Mouse (Mus musculus): ENCODE results near the gene Tmem29. TPM values are rescaled to one million over a fixed set of nuclear protein-coding genes. Genes with fewer than 3 reads are reported as not detected.
A peak's percentile ranks its signal among the peaks of the same experiment; 100 is the strongest.

Tmem29 gene
- polyA plus RNA-seq, 1 experiment from 2014 or later = 33.9 TPM

DNA sequence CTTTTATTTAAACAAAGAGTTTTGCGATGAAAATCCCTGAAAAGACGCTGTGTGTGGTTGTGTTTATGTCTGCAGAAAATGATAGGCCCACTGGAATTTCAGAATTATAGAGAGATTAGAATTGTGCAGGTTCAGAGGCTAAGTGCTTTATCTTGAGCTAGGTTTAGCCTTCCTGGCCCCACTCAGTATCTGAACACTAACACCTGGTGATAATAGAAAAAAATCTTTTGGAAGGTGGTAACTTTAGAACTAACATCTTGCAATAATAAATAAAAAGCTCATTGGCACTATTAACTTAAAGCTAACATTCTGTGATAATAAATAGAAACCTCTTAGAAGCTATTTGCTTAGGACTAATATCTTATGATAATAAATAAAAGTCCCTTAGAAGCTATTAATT, 1.2 kb upstream of the Tmem29 start:
- H3K36me3 ChIP-seq (ENCODE audit: control insufficient read depth, insufficient read depth, low read length) = no peaks in the 10 kb centered on the region
- H3K9me3 ChIP-seq (ENCODE audit: control insufficient read depth, low read length) = no peaks in the 10 kb centered on the region
- no peak overlapping the region for H3K27ac ChIP-seq (ENCODE audit: low read depth)
- H3K9ac ChIP-seq (ENCODE audit: low read length) = no peak overlapping the region
- 56% methylated on average over 2 of the region's 2 CpGs for WGBS
- H3K4me2 ChIP-seq (ENCODE audit: low read length) = no peak overlapping the region
- H3K27me3 ChIP-seq (replicated peaks; ENCODE audit: control insufficient read depth, insufficient read depth, low read length) = no peaks in the 10 kb centered on the region
- H3K4me3 ChIP-seq (ENCODE audit: low read depth, low read length) = no peak overlapping the region
- H3K4me1 ChIP-seq (replicated peaks; ENCODE audit: control insufficient read depth, insufficient read depth, low read length) = no peaks in the 10 kb centered on the region
- DNase-seq (ENCODE audit: low spot score) (no peak), ATAC-seq (replicated peaks; ENCODE audit: low FRiP score, low TSS enrichment, low read depth) (no peak)

DNA sequence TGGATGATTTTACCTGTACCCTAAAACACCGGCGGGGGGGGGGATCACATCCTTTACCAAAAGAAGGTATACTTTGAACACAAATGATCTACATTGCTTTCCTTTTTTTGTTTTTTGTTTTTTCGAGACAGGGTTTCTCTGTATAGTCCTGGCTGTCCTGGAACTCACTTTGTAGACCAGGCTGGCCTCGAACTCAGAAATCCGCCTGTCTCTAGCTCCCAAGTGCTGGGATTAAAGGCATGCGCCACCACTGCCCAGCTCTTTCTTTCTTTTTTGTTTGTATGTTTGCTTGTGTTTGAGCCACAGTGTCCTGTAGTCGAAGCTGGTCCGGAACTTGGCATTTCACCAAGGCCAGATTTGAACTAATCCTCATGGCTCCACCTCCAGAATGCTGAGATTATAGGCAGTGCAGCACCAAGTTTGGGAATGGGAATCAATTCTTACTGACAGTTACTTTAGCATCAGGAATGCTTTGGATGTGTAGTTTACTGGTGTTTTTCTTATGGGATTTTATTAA, 515 bp upstream of the Tmem29 start:
- Histone ChIP-seq H3K9me3 (ENCODE audit: control insufficient read depth, low read length) (no peaks in the 10 kb centered on the region), H3K9ac (ENCODE audit: low read length) (peak overlapping the region; percentile 44), H3K36me3 (ENCODE audit: control insufficient read depth, insufficient read depth, low read length) (no peaks in the 10 kb centered on the region), H3K27me3 (replicated peaks; ENCODE audit: control insufficient read depth, insufficient read depth, low read length) (no peaks in the 10 kb centered on the region), H3K27ac (ENCODE audit: low read depth) (peak overlapping the region; percentile 71; the same call in 1 of the 2 replicates), H3K4me1 (replicated peaks; ENCODE audit: control insufficient read depth, insufficient read depth, low read length) (no peaks in the 10 kb centered on the region), H3K4me2 (ENCODE audit: low read length) (peak overlapping the region; percentile 45), H3K4me3 (ENCODE audit: low read depth, low read length) (peak overlapping the region; percentile 48)
- DNase-seq (ENCODE audit: low spot score) = no peak
- ATAC-seq (replicated peaks; ENCODE audit: low FRiP score, low TSS enrichment, low read depth) = no peak
- 49% methylated on average over 8 of the region's 8 CpGs for WGBS

DNA sequence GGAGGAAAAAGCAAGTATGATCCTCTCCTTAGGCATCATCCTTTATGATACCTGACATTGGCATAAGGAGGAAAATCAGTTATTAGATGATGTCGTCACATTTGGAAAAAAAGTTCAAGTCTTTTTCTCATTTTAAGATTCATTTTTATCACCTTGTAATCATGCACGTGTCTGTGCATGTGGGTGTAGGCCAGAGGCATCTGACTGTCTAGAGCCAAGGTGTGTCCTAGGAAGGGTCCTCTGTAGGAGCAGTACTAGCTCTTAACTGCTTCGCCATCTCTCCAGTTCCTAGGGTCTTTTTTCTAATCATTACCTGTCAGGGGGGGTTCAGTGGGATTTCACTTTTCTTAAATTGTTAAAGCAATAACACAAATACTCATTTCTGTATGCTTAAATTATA, 818 bp downstream of the Tmem29 start:
- Histone ChIP-seq H3K27ac (ENCODE audit: low read depth) (no peak overlapping the region), H3K36me3 (ENCODE audit: control insufficient read depth, insufficient read depth, low read length) (no peaks in the 10 kb centered on the region)
- no peak for ATAC-seq (replicated peaks; ENCODE audit: low FRiP score, low TSS enrichment, low read depth)

DNA sequence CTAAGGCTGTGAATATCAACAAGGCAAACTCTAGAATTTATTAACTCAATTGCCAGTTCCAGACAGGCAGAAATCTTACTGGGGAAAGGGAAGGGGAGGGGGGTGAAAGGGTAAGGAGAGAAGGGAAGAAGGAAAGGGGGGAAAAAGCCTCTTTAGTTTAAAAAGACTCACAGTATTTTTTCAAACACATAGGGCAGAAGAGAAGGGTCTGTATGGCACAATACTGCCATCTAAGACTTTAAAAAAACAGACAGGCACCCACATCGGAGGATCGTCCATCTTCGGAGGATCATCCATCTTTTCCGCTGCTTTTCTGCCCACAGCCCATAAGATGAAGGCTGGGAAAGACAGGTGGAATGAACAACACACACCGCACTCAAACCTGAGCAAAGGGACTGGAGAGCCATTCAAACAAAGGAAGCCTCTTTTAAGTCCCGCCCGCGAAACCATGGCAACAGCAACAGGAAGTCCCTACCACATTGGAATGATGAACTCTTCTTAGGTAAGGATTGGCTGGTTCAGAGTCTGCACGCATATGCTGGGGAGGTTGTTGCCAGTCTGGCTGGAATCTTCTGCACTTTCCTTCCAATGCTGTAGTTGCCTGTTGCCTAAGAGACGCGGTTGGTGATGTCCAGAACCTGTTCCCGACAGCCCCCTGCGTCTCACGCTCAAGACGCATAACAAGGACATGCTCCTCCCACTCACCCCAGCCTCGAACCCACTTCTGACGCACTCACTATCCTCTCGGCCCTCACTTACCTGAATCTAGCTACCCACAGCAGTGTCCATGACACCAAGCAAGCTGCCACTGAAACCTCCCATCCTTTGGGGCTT, 18.2 kb downstream of the Tmem29 start:
- no peaks in the 10 kb centered on the region for H3K27me3 ChIP-seq (replicated peaks; ENCODE audit: control insufficient read depth, insufficient read depth, low read length)
- peak overlapping the region; percentile 27; the same call in 1 of the 2 replicates for H3K27ac ChIP-seq (ENCODE audit: low read depth)
- no peaks in the 10 kb centered on the region for H3K36me3 ChIP-seq (ENCODE audit: control insufficient read depth, insufficient read depth, low read length)
- H3K9ac ChIP-seq (ENCODE audit: low read length) = 0 out of 2 replicates have a peak overlapping the region, but pooled peaks have one; percentile 20
- peak overlapping the region; percentile 49 for H3K4me2 ChIP-seq (ENCODE audit: low read length)
- peak; percentile 94 for ATAC-seq (replicated peaks; ENCODE audit: low FRiP score, low TSS enrichment, low read depth)
- H3K9me3 ChIP-seq (ENCODE audit: control insufficient read depth, low read length) = no peaks in the 10 kb centered on the region
- H3K4me3 ChIP-seq (ENCODE audit: low read depth, low read length) = peak overlapping the region; percentile 31
- 27% methylated on average over 18 of the region's 18 CpGs for WGBS
- peak; percentile 79 for DNase-seq (ENCODE audit: low spot score)
- no peaks in the 10 kb centered on the region for H3K4me1 ChIP-seq (replicated peaks; ENCODE audit: control insufficient read depth, insufficient read depth, low read length)

More for the DNA sequence above, 818 bp downstream of the Tmem29 start:
- 27% methylated on average over 3 of the region's 3 CpGs for WGBS
- Histone ChIP-seq H3K4me3 (ENCODE audit: low read depth, low read length) (peak overlapping the region; percentile 48), H3K9ac (ENCODE audit: low read length) (peak overlapping the region; percentile 25; the same call in 1 of the 2 replicates), H3K4me2 (ENCODE audit: low read length) (peak overlapping the region; percentile 43), H3K27me3 (replicated peaks; ENCODE audit: control insufficient read depth, insufficient read depth, low read length) (no peaks in the 10 kb centered on the region), H3K4me1 (replicated peaks; ENCODE audit: control insufficient read depth, insufficient read depth, low read length) (no peaks in the 10 kb centered on the region), H3K9me3 (ENCODE audit: control insufficient read depth, low read length) (no peaks in the 10 kb centered on the region)
- DNase-seq (ENCODE audit: low spot score) = no peak

DNA sequence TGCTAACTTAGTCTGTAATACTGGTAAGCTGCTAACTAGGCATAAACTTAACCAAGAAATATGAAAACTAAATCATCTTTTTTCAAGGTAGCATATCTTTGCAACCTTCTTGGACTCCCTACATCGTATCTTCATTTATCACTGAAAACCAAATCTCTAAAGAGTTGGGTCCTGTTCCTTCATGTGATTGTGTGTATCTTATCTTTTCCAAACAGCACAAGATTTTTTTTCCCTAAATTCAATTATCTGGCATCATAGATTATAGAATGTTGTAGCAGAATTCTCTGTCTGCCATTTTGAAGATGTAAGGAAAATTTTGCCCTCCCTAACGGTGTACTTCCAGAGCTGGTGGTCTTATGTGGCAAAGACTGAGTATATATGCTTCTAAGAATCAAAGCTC, 22.6 kb downstream of the Tmem29 start:
- ATAC-seq (replicated peaks; ENCODE audit: low FRiP score, low TSS enrichment, low read depth) (no peak), DNase-seq (ENCODE audit: low spot score) (no peak)
- Histone ChIP-seq H3K4me2 (ENCODE audit: low read length) (no peak overlapping the region), H3K4me1 (replicated peaks; ENCODE audit: control insufficient read depth, insufficient read depth, low read length) (no peaks in the 10 kb centered on the region), H3K9ac (ENCODE audit: low read length) (no peak overlapping the region), H3K36me3 (ENCODE audit: control insufficient read depth, insufficient read depth, low read length) (no peaks in the 10 kb centered on the region), H3K4me3 (ENCODE audit: low read depth, low read length) (no peak overlapping the region), H3K27me3 (replicated peaks; ENCODE audit: control insufficient read depth, insufficient read depth, low read length) (no peaks in the 10 kb centered on the region), H3K27ac (ENCODE audit: low read depth) (no peak overlapping the region), H3K9me3 (ENCODE audit: control insufficient read depth, low read length) (no peaks in the 10 kb centered on the region)
- 90% methylated on average over 2 of the region's 2 CpGs for WGBS

DNA sequence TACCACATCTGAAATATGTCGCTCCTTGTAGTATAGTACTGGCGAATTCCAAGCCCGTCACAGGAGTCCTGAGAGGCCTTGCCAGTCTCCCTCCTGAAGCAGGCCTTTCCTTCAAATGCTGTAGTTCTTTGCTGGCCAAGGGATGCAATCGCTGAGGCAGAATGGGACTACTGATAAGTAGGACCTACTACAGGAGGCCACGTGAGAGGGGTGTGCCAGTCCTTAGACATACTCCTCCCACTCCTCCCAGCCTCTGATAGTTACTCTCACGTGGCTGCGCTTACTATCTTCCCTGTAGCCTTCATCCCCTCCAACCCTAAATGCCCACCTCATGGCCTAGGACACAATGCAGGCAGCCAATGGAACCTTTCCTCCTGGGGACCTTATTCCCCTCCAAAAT, 23.6 kb downstream of the Tmem29 start:
- no peak overlapping the region for H3K9ac ChIP-seq (ENCODE audit: low read length)
- no peak overlapping the region for H3K4me3 ChIP-seq (ENCODE audit: low read depth, low read length)
- H3K27ac ChIP-seq (ENCODE audit: low read depth) = no peak overlapping the region
- H3K27me3 ChIP-seq (replicated peaks; ENCODE audit: control insufficient read depth, insufficient read depth, low read length) = no peaks in the 10 kb centered on the region
- WGBS = 82% methylated on average over 7 of the region's 7 CpGs
- H3K4me2 ChIP-seq (ENCODE audit: low read length) = no peak overlapping the region
- DNase-seq (ENCODE audit: low spot score) = no peak
- ATAC-seq (replicated peaks; ENCODE audit: low FRiP score, low TSS enrichment, low read depth) = no peak
- H3K36me3 ChIP-seq (ENCODE audit: control insufficient read depth, insufficient read depth, low read length) = no peaks in the 10 kb centered on the region
- H3K9me3 ChIP-seq (ENCODE audit: control insufficient read depth, low read length) = no peaks in the 10 kb centered on the region
- no peaks in the 10 kb centered on the region for H3K4me1 ChIP-seq (replicated peaks; ENCODE audit: control insufficient read depth, insufficient read depth, low read length)

DNA sequence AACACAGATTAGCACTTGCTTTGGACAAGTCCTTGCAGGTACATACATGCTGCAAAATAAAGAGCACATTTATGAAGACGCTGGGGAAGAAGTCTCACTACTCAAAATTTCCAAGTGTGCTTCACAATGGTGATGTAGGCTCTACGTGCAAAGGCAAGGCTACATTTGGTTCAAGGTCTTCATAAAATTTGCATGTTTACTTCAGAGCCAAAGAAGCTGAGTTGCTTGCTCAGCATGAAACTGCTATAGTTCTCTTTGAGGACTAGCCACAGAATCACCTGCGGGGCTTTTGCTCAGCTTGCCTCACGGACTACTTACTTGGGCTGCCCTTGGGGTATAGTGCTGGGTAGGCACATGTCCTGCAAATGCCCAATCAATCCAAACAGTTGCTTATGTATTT, 45.4 kb downstream of the Tmem29 start:
- Histone ChIP-seq H3K4me1 (replicated peaks; ENCODE audit: control insufficient read depth, insufficient read depth, low read length) (no peaks in the 10 kb centered on the region), H3K36me3 (ENCODE audit: control insufficient read depth, insufficient read depth, low read length) (no peaks in the 10 kb centered on the region), H3K27me3 (replicated peaks; ENCODE audit: control insufficient read depth, insufficient read depth, low read length) (no peaks in the 10 kb centered on the region), H3K4me2 (ENCODE audit: low read length) (no peak overlapping the region), H3K4me3 (ENCODE audit: low read depth, low read length) (no peak overlapping the region), H3K27ac (ENCODE audit: low read depth) (no peak overlapping the region), H3K9me3 (ENCODE audit: control insufficient read depth, low read length) (no peaks in the 10 kb centered on the region), H3K9ac (ENCODE audit: low read length) (no peak overlapping the region)
- ATAC-seq (replicated peaks; ENCODE audit: low FRiP score, low TSS enrichment, low read depth) (no peak), DNase-seq (ENCODE audit: low spot score) (no peak)
- WGBS = 89% methylated on average over 4 of the region's 4 CpGs
